Mouse (Mus musculus) brown adipose tissue, adult 24 weeks (tissue): ENCODE results near the gene Snrnp70. TPM values are rescaled to one million over a fixed set of nuclear protein-coding genes. Genes with fewer than 3 reads are reported as not detected.
"Not testable (repeated sequence)": the region's sequence is repeated elsewhere in the genome, so short reads cannot be mapped to it uniquely, and the experiment has no call there.

Experiments
- H3K27ac ChIP-seq: fragments of 200-500 bp; replicated peaks from 2 replicates; pipeline ENCODE4 v1.5.1; 2012; ENCODE audit warnings: low read depth, mild to moderate bottlenecking, low read length
- H3K4me1 ChIP-seq: fragments of 200-500 bp; 2 replicates; pipeline ENCODE4 v1.6.1; 2012; ENCODE audit warnings: low read length, mixed read lengths; ENCODE audit not compliant: control insufficient read depth, insufficient read depth, insufficient read length
- H3K4me3 ChIP-seq: fragments of 200-500 bp; 2 replicates; pipeline ENCODE4 v1.5.1; 2012; ENCODE audit warnings: low read depth, mild to moderate bottlenecking, low read length, moderate library complexity; ENCODE audit not compliant: insufficient read depth
- polyA plus RNA-seq: library from polyadenylated mRNA; stranded (reverse); fragments of >200 nt; gene quantifications from 2 replicates; pipeline ENCODE4 v1.2.4, GENCODE M21; 2012; ENCODE audit not compliant: missing spikeins, insufficient read depth, insufficient read length

The Snrnp70 gene
- polyA plus RNA-seq, 1 experiment = 82.7 TPM

GRCm38 (mm10) chr7:45365742-45366651, 29.5 kb downstream of the Snrnp70 start:
- Histone ChIP-seq H3K4me3 (peak overlapping the region; percentile 40), H3K4me1 (peaks cover 8% of the 10 kb centered on the region; the same call in 1 of the 2 replicates), H3K27ac (no peak overlapping the region)

GRCm38 (mm10) chr7:45363983-45364382, 31.6 kb downstream of the Snrnp70 start:
- Histone ChIP-seq H3K4me3 (no peak overlapping the region), H3K27ac (no peak overlapping the region), H3K4me1 (peaks cover 8% of the 10 kb centered on the region; the same call in 1 of the 2 replicates)

GRCm38 (mm10) chr7:45362801-45363200, 32.7 kb downstream of the Snrnp70 start:
- Histone ChIP-seq H3K4me3 (no peak overlapping the region), H3K4me1 (peaks cover 8% of the 10 kb centered on the region; the same call in 1 of the 2 replicates), H3K27ac (no peak overlapping the region)

- peaks cover 6% of the 10 kb centered on the region; the same call in 1 of the 2 replicates for H3K4me1 ChIP-seq
- peak overlapping the region; percentile 50 for H3K4me3 ChIP-seq
- no peak overlapping the region for H3K27ac ChIP-seq
Observed at GRCm38 (mm10) chr7:45361243-45361804, 34.2 kb downstream of the Snrnp70 start.

- Histone ChIP-seq H3K4me3 (no peak overlapping the region), H3K4me1 (0 out of 2 replicates have a peak, but pooled peaks cover 3% of the 10 kb centered on the region), H3K27ac (no peak overlapping the region)
Observed at GRCm38 (mm10) chr7:45360404-45361125, 35.0 kb downstream of the Snrnp70 start.

GRCm38 (mm10) chr7:45359081-45359480, 36.5 kb downstream of the Snrnp70 start:
- not testable (repeated sequence) for H3K27ac ChIP-seq, H3K4me1 ChIP-seq, H3K4me3 ChIP-seq

GRCm38 (mm10) chr7:45356087-45356486, 39.5 kb downstream of the Snrnp70 start:
- Histone ChIP-seq H3K27ac (no peak overlapping the region), H3K4me3 (no peak overlapping the region), H3K4me1 (no peaks in the 10 kb centered on the region)

- Histone ChIP-seq H3K4me3 (no peak overlapping the region), H3K27ac (no peak overlapping the region), H3K4me1 (no peaks in the 10 kb centered on the region)
Observed at GRCm38 (mm10) chr7:45355318-45356020, 40.1 kb downstream of the Snrnp70 start.

GRCm38 (mm10) chr7:45353041-45353440, 42.5 kb downstream of the Snrnp70 start:
- no peaks in the 10 kb centered on the region for H3K4me1 ChIP-seq
- H3K27ac ChIP-seq = no peak overlapping the region
- no peak overlapping the region for H3K4me3 ChIP-seq

- no peak overlapping the region for H3K27ac ChIP-seq
- no peak overlapping the region for H3K4me3 ChIP-seq
- no peaks in the 10 kb centered on the region for H3K4me1 ChIP-seq
Observed at GRCm38 (mm10) chr7:45346905-45347304, 48.6 kb downstream of the Snrnp70 start.

GRCm38 (mm10) chr7:45343543-45343942, 52.0 kb downstream of the Snrnp70 start:
- Histone ChIP-seq H3K27ac (no peak overlapping the region), H3K4me1 (peaks cover 11% of the 10 kb centered on the region; the same call in 1 of the 2 replicates), H3K4me3 (no peak overlapping the region)

- H3K4me1 ChIP-seq = peaks cover 11% of the 10 kb centered on the region; the same call in 1 of the 2 replicates
- H3K4me3 ChIP-seq = no peak overlapping the region
- no peak overlapping the region for H3K27ac ChIP-seq
Observed at GRCm38 (mm10) chr7:45342081-45342480, 53.5 kb downstream of the Snrnp70 start.

- Histone ChIP-seq H3K4me3 (peak overlapping the region; percentile 5; the same call in 1 of the 2 replicates), H3K27ac (no peak overlapping the region)
Observed at GRCm38 (mm10) chr7:45341303-45341702, 54.2 kb downstream of the Snrnp70 start.

GRCm38 (mm10) chr7:45340669-45341068, 54.9 kb downstream of the Snrnp70 start:
- peaks cover 11% of the 10 kb centered on the region; the same call in 1 of the 2 replicates for H3K4me1 ChIP-seq
- peak overlapping the region; percentile 49; the same call in 1 of the 2 replicates for H3K4me3 ChIP-seq

More at GRCm38 (mm10) chr7:45341303-45341702, 54.2 kb downstream of the Snrnp70 start:
- H3K4me1 ChIP-seq = peaks cover 11% of the 10 kb centered on the region; the same call in 1 of the 2 replicates

More at GRCm38 (mm10) chr7:45340669-45341068, 54.9 kb downstream of the Snrnp70 start:
- H3K27ac ChIP-seq = no peak overlapping the region
